Mouse (Mus musculus) brain, embryonic 18.5 days (tissue): ENCODE data around the gene Amotl2.

Source experiments
- DNase-seq: peaks from one replicate; pipeline ENCODE4 v3.0.0-alpha.2; 2012; ENCODE audit warnings: low read depth, low spot score

Amotl2 gene

DNA sequence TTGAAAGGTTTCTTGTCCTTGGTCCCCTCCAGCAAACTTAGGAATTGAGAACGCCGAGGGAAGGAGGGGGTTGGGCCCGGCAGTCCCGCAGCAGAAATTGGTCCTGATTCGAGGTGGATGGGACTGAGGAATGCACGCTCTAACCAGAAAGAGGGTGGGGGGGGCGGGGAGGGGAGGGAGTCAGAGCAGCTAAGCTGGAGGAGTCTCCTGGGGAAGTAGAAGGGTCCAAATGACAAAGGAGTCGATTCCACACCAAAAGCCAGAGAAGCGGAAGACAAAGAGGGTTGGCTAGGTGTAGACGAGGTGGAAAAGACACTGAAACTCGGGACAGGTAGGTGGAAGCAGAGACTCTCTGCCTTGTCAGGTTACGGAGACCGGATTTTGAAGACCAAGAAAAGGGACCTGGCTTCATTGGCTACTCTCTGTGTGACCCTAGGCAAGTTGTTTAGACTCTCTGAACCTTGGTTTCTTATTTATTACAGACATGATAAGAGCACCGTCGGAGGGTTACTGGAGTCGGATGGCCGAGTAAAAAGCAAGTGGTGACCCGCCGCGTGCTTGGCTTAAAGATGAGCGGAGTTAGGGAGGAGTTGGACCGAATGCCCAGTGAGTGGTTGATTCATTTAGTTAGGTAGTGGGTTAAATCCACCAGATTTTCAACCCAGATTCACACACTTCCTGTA is at the start of gene Amotl2:
TSS of gene Amotl2 (plus strand) at position 192 of the 683 bp plus-strand sequence.
- DNase-seq = no peak

DNA sequence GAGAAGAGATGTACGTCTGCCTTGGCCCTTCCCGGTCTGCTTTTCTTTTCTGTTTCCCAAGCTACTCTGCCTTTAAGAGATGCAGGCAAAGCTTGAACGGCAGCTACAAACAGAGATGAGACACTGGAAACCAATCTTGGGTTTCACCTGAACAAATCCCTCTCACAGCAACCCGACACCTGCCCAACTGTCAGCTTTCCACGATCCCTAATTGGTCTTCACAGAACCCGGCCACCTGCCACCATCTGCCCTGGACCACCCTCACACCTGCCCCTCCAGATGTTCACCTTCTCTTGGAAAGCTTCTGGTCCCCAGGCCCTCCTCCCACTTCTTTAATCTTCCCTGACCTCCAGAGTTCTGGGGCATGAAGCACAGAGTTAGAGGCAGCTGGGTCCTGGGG is 48.4 kb upstream of the Amotl2 start:
- no peak for DNase-seq

GRCm38 (mm10) chr9:102668906-102669305 is 47.6 kb upstream of the Amotl2 start:
- DNase-seq = no peak

DNA sequence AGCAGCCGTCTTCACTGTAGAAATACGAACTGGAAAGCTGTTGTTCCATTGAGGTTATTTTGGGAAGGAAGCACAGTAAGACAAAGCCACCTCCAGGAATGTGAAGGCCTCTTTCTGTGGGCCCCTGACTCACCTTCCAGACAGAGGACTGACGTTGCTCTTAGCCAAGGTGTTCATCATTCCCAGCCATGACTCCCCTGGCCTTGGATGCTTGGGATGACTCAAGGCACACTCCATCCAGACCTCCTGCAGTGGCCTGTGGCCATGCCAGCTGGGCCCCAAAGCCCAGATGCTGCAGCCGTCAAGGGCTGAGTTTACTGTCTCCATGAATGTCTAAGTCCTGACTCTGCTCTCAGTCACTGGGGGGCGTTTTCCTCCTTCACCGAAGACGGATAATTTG is 43.1 kb upstream of the Amotl2 start:
- DNase-seq = no peak

DNA sequence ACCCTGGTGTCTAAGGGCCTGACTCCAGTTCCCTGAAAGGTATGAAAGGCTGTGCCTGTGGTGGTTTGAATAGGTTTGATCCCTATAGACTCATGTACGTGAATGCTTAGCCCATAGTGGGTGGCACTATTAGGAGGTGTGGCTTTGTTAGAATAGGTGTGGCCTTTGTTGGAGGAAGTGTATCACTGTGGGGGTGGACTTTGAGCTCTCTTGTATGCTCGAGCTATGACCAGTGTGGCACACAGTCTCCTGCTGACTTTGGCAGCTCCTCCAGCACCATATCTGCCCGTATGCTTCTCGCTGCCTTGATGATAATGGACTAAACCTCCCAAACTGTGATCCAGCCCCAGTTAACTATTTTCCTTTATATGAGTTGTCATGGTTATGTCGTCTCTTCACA is 40.5 kb upstream of the Amotl2 start:
- DNase-seq = no peak

- no peak for DNase-seq
Measured at GRCm38 (mm10) chr9:102681470-102681869, 35.0 kb upstream of the Amotl2 start.

GRCm38 (mm10) chr9:102687943-102688342 is 28.5 kb upstream of the Amotl2 start:
- DNase-seq = peak; percentile 18

- DNase-seq = peak; percentile 62
Measured at GRCm38 (mm10) chr9:102689406-102689939, 27.0 kb upstream of the Amotl2 start.

DNA sequence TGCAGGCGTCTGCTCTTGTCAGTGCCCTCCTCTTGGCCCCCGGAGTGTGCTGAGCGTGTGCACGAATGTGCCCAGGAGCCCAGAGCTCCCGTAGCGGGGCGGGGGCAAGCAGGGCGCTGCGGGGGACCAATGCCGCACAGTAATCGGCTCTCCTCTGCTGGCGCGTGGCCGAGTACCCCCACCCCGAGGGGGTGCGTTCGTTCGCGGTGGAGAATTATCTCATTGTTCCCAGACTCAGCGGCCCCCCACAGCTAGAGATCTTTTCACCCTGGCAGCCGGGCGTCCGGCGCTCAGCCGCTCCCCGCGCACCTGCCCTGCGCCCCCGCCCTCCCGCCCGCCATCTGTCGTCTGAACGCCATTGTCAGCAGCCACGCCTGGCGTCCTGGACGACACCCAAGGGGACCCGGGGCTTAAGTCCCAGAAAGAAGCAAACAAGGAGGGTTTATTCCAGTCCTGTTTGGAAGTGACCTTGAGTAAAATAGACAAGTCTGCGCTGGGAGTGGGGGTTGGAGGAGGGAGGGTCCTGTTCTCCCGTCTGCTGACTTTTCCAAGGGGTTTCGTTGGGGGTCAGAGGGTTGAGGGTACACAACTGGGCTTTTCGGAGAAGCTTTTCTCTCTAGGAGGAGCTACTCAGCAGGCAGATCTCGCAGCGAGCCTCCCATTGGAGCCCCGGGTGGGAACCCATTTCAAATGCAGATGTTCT is 26.4 kb upstream of the Amotl2 start:
- DNase-seq = peak; percentile 52

- no peak for DNase-seq
Measured at GRCm38 (mm10) chr9:102690891-102691290, 25.6 kb upstream of the Amotl2 start.

- DNase-seq = no peak
Measured at GRCm38 (mm10) chr9:102692564-102693475, 23.7 kb upstream of the Amotl2 start.

- no peak for DNase-seq
Measured at GRCm38 (mm10) chr9:102701042-102701441, 15.4 kb upstream of the Amotl2 start.

- DNase-seq = no peak
Measured at GRCm38 (mm10) chr9:102709504-102710135, 6.9 kb upstream of the Amotl2 start.

DNA sequence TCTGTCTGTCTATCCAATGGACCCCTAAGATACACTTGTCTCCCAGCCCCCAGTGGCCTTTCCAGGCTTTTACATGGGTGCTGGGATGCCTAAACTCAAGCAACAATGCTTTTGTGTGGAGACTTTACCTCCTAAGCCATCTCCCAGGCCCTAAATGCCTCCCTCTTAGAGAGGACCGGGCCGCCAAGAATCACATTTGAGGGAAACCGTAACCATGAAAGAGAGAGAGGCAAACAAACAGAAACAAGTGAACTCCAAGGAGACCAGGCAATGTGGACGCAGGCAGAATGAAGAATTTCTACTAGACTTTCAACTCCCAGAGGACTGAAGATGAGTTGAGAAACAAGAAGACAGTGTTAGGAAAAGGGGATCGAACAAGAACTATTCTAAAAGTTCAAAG is 6.0 kb upstream of the Amotl2 start:
- DNase-seq = no peak

DNA sequence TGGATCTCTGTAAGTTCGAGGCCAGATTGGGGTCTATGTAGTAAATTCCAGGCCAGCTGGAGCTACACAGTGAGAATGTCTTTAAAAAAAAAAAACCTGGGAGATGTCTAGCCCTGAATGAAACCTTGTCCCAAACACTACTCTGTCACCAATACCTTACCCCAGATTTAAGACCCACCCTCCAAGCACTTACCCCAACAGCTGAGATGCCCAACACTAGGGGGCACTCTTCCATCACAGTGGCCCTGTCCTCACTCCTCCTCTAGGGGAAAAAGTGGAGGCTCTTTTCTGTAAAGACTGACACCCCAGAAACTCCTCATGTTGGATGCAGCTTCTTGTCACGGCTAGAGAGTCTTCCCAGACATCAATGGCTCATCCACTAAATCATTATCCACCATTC is 2.7 kb upstream of the Amotl2 start:
- no peak for DNase-seq

DNA sequence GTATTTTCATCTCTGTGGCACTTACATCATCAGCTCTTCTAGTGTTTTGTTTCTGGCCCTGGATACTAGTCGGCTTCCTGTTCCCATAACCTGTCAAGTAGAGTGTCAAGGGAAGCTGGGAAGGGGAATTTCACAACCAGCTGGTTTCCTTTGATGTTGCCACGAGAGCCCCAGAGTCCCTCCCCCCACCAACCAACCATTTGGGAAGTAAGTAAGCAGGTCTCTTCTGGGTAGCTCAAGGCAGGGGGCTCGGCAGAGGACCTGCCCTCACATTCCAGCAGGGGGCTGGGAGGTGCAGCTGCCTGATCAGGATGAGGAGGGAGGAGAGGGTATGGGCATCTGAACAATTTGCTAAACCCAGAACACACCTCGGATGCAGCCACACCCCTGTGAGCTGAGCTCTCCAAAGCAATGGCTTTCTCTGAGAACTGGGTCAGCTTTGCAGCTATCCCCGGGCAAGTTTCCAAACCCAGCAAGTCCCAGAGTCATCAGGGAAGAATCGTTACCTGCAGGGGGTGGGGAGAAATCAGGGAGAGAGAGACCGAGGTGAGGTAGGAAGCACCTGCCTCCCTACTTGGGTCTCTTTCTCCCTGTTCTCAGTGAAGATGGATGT is 1.5 kb upstream of the Amotl2 start:
- no peak for DNase-seq

DNA sequence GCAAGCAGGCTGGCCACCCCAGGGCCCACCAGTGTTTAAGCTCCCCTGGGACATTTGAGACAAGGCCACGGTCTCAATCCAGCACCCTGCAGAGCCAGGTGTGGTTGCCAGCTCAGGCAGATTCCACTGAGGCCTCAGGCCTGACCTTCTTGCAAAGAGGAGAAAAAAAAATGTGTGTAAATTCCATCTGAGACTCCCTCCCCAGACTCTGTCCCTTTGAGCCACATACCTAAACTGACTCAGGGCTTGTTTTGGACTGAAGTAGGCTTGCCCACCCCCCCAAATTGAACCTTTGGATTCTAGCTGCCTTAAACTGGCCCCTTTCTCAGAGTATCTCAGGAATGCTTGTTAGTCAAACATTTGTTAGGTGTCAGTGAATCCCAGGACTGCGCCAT is 969 bp upstream of the Amotl2 start:
- no peak for DNase-seq

GRCm38 (mm10) chr9:102717164-102717885 is 853 bp downstream of the Amotl2 start:
- DNase-seq = no peak

DNA sequence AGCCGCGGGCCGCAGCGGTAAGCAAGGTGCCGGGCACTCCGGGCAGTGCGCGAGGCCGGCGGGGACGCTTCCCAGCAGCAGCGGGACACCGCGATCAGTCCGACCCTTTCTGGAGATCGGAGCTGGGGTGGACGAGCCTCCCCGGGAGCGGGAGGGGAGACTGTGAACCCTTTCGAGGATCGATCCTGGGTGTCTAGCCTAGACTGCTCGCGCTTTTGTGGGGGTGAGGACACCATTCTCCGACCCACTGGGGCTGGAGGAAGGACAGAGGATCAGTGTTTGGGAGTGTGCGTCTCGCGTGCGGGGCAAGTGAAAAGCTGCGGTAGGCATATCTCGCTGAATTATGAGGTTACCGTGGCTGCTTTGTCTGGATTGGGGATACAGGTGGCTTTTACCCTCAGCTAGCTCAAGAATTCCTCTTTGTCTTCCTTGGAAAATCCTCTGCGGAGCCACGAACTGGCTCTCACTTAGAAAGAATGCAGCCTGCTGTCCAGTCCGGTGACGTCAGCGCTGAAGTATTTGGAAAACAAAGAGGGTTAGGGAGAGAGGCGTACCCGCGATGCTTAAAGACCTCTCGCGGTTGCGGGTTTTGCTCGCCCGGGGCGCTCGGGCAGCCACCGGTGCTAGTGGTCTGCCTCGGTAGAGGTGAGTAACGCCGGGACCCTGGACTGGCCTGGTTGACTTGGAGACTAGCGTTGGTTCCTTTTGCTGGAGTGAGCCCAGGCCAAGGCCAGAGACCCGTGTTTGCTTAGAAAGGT is 1.6 kb downstream of the Amotl2 start:
- no peak for DNase-seq

- no peak for DNase-seq
Measured at GRCm38 (mm10) chr9:102718676-102719075, 2.2 kb downstream of the Amotl2 start.
